In the genomic region with DNA sequence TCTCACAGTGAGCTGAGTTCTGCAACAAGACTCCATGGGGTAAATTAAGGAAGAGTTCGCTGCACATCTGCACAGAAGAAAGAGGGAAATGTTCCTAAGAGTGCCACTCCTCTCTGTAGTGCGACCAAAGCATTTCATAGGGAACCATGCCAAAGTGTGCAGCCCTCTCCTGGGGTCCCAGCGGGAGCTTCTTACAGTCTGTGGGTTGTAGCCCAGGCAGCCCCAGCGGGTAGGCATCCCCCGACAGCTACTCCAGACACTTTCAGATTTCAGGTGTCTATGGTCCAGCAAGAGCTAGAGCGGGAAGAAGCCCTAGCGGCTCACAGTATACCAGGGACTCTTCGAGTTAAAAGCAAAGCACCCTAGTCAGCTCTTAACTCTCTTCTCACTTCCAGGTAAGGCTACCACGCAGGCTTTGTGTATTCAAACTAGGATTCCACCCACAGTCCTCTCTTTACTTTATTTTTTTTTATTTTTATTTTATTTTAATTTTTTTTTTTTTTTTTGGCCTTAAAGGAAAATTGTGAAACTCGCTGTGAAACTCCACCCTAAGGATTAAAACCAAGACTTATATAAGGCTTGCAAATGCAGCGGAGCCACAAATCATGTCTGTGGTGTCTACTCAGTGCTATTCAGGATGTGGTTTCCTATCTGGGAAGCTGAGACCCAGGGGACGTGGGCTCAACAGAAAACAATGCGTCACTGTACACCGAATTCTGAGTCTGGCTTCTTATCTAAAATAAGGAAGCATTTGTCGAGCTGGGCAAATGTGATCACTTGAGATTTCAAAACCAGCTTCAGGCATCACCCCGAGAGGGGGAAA, we compare ENCODE assay signal across 8 mouse cellular contexts.
DNase-seq lines count a peak whose midpoint lies in the region; ATAC-seq lines count a peak whose summit lies in the region.

No protein-coding gene starts in this region.

- H3K27ac ChIP-seq in hindbrain, embryonic 10.5 days, result peak overlapping the region; percentile 62; the same call in 1 of the 2 replicates
- no peak overlapping the region for H3K27ac ChIP-seq in hindbrain, embryonic 16.5 days (ENCODE audit: low read depth, low read length)
- H3K27ac ChIP-seq in hindbrain, embryonic 12.5 days, result peak overlapping the region; percentile 66

- 66% methylated on average over 16 of the region's 16 CpGs for WGBS in hindbrain, embryonic 10.5 days
- WGBS in hindbrain, embryonic 16.5 days, result 59% methylated on average over 16 of the region's 16 CpGs
- 60% methylated on average over 16 of the region's 16 CpGs for WGBS in hindbrain, embryonic 12.5 days

- H3K9ac ChIP-seq in hindbrain, embryonic 16.5 days (ENCODE audit: low read depth, low read length), result no peak overlapping the region
- no peak overlapping the region for H3K9ac ChIP-seq in hindbrain, embryonic 12.5 days

- H3K4me2 ChIP-seq in hindbrain, embryonic 16.5 days (ENCODE audit: low read length), result no peak overlapping the region
- no peak overlapping the region for H3K4me2 ChIP-seq in hindbrain, embryonic 12.5 days (replicated peaks)

- H3K27me3 ChIP-seq in hindbrain, embryonic 10.5 days (ENCODE audit: insufficient read depth, poor library complexity, severe bottlenecking), result no peaks in the 10 kb centered on the region
- H3K27me3 ChIP-seq in hindbrain, embryonic 16.5 days (replicated peaks; ENCODE audit: control insufficient read depth, insufficient read depth, low read length), result no peaks in the 10 kb centered on the region
- H3K27me3 ChIP-seq in hindbrain, embryonic 12.5 days, result no peaks in the 10 kb centered on the region

- ATAC-seq in hindbrain, embryonic 16.5 days, result no peak
- ATAC-seq in activated CD4-positive, CD25-positive, alpha-beta regulatory T cell, adult 4 months, result peak; percentile 43
- no peak for ATAC-seq in hindbrain, embryonic 12.5 days (ENCODE audit: low FRiP score)

- H3K4me1 ChIP-seq in hindbrain, embryonic 10.5 days (replicated peaks), result peaks cover 40% of the 10 kb centered on the region
- H3K4me1 ChIP-seq in hindbrain, embryonic 16.5 days (ENCODE audit: control insufficient read depth, insufficient read depth, low read depth, low read length), result no peaks in the 10 kb centered on the region; the same call in 1 of the 2 replicates
- peaks cover 37% of the 10 kb centered on the region for H3K4me1 ChIP-seq in hindbrain, embryonic 12.5 days

- no peak for DNase-seq in hindbrain, embryonic 10.5 days (ENCODE audit: low spot score)
- peak; percentile 60 for DNase-seq in 3134 (ENCODE audit: extremely low read depth, insufficient read length, low spot score)
- DNase-seq in spleen, adult 18-20 months, result no peak
- DNase-seq in thymus, postnatal 4 days, result no peak
- no peak for DNase-seq in spleen, postnatal 4 days (ENCODE audit: low spot score in 2 of 2)

- no peaks in the 10 kb centered on the region for H3K9me3 ChIP-seq in hindbrain, embryonic 10.5 days
- no peaks in the 10 kb centered on the region for H3K9me3 ChIP-seq in hindbrain, embryonic 16.5 days (ENCODE audit: control insufficient read depth, low read length)
- no peaks in the 10 kb centered on the region for H3K9me3 ChIP-seq in hindbrain, embryonic 12.5 days (replicated peaks)

- no peaks in the 10 kb centered on the region for H3K36me3 ChIP-seq in hindbrain, embryonic 10.5 days
- H3K36me3 ChIP-seq in hindbrain, embryonic 16.5 days (ENCODE audit: control insufficient read depth, insufficient read depth, low read length), result no peaks in the 10 kb centered on the region
- no peaks in the 10 kb centered on the region for H3K36me3 ChIP-seq in hindbrain, embryonic 12.5 days

- H3K4me3 ChIP-seq in hindbrain, embryonic 10.5 days, result no peak overlapping the region
- H3K4me3 ChIP-seq in hindbrain, embryonic 16.5 days (ENCODE audit: low read length), result no peak overlapping the region
- no peak overlapping the region for H3K4me3 ChIP-seq in hindbrain, embryonic 12.5 days
